Mouse (Mus musculus) hindbrain, postnatal 0 days (tissue): ENCODE results near the gene Rpl27. TPM values are rescaled to one million over a fixed set of nuclear protein-coding genes. Genes with fewer than 3 reads are reported as not detected.
A peak's percentile ranks its signal among the peaks of the same experiment; 100 is the strongest.
"Not testable (repeated sequence)": the region's sequence is repeated elsewhere in the genome, so short reads cannot be mapped to it uniquely, and the experiment has no call there.

Experiments
- ATAC-seq: fragments of 200-750 bp; cut with Nextera tagmentation; 2 replicates; pipeline ENCODE4 v1.8.0; 2017; ENCODE audit warnings: mild to moderate bottlenecking, moderate TSS enrichment, moderate library complexity
- DNase-seq: peaks from one replicate; pipeline ENCODE4 v3.0.0-alpha.2; 2015; ENCODE audit warnings: low spot score
- H3K27ac ChIP-seq: fragments of 300-500 bp; sonication (generic); 2 replicates; pipeline ENCODE4 v1.5.1; 2014; ENCODE audit warnings: mild to moderate bottlenecking
- H3K27me3 ChIP-seq: fragments of 300-500 bp; sonication (generic); 2 replicates; pipeline ENCODE4 v1.6.1; 2014; ENCODE audit warnings: low read length, mixed read lengths; ENCODE audit not compliant: insufficient read depth
- H3K36me3 ChIP-seq: fragments of 300-500 bp; sonication (generic); 2 replicates; pipeline ENCODE4 v1.6.1; 2014; ENCODE audit warnings: low read length, mixed read lengths; ENCODE audit not compliant: insufficient read depth
- H3K4me1 ChIP-seq: fragments of 300-500 bp; sonication (generic); 2 replicates; pipeline ENCODE4 v1.6.1; 2014; ENCODE audit warnings: antibody characterized with exemption, low read length, mixed read lengths; ENCODE audit not compliant: insufficient read depth
- H3K4me2 ChIP-seq: fragments of 300-500 bp; sonication (generic); 2 replicates; pipeline ENCODE4 v1.6.1; 2014; ENCODE audit warnings: low read depth, mild to moderate bottlenecking, low read length, moderate library complexity, mixed read lengths
- H3K4me3 ChIP-seq: fragments of 300-500 bp; sonication (generic); 2 replicates; pipeline ENCODE4 v1.5.1; 2014; ENCODE audit warnings: low read length
- H3K9ac ChIP-seq: fragments of 300-500 bp; sonication (generic); replicated peaks from 2 replicates; pipeline ENCODE4 v1.6.1; 2014; ENCODE audit warnings: mild to moderate bottlenecking, low read length, moderate library complexity, mixed read lengths
- H3K9me3 ChIP-seq: fragments of 300-500 bp; sonication (generic); 2 replicates; pipeline ENCODE4 v1.6.1; 2016; ENCODE audit warnings: low read length, mixed read lengths
- CTCF ChIP-seq: IDR thresholded peaks from 2 replicates; pipeline ENCODE4 v1.5.1; 2016; ENCODE audit warnings: antibody characterized with exemption, control low read depth, low read depth
- WGBS: fragments of 180-500 bp; shearing (Covaris S2); extraction: QIAGEN DNeasy Blood & Tissue Kit; methylation state at CpG from one replicate; pipeline ENCODE4 v1.1.7; 2014; 5-methylcytosine and 5-hydroxymethylcytosine counted together
- polyA plus RNA-seq: library from polyadenylated mRNA; unstranded; fragments of >200 nt; fragmentation: Nextera tagmentation; extraction: Ambion mirVana; gene quantifications from 2 replicates; pipeline ENCODE4 v1.2.1, GENCODE M21; 2015
- total RNA-seq: library from RNA; depleted of rRNA; stranded (reverse); fragments of >200 nt; gene quantifications from 2 replicates; pipeline ENCODE4 v1.2.3, GENCODE M21; 2014

Gene Rpl27
- total and polyA plus RNA-seq, 2 experiments from 2014 or later = 276 to 535 TPM

DNA sequence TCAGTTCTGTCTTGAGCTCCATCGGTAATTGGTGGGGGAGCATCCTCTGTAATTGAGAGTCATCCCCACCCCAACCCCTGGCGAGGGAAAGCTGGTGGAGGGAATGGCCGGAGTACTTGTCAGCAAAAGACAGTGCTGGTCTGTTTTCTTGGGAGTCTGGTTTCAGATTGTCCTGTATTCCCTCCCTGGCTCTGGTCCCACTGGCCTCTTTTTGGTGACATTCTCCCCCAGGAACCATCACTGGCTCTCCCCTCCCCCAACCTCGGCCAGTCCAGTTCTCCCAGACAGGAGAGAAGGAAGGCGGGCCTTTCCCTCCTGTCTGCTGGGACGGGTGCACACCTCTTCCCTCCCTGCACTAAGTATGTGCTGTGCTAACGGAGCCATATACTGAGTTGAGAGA, 30.2 kb downstream of the Rpl27 start:
- Histone ChIP-seq H3K36me3 (no peaks in the 10 kb centered on the region), H3K4me2 (no peak overlapping the region), H3K9ac (no peak overlapping the region), H3K4me1 (peaks cover 7% of the 10 kb centered on the region), H3K9me3 (no peaks in the 10 kb centered on the region), H3K27ac (peak overlapping the region; percentile 55; the same call in 1 of the 2 replicates), H3K4me3 (no peak overlapping the region), H3K27me3 (no peaks in the 10 kb centered on the region)
- DNase-seq (peak; percentile 58), ATAC-seq (peak; percentile 22; the same call in 1 of the 2 replicates)
- WGBS = 43% methylated on average over 7 of the region's 7 CpGs
- TF ChIP-seq CTCF = no peak

DNA sequence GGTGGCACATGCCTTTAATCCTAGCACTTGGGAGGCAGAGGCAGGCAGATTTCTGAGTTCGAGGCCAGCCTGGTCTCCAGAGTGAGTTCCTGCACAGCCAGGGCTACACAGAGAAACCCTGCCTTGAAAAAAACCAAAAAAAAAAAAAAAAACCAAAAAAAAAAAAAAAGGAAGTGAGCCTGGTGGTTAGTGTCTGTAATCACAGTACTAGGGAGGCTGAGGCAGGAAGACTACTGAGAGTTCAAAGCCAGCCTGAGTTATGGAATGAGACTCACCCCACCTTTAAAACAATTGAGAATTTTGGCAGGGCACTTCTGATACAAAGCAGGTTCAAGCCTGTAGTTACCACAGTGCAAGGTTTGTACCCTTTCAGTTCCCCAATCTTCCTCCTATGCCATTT, 31.6 kb downstream of the Rpl27 start:
- not testable (repeated sequence) for ATAC-seq, H3K27ac ChIP-seq, H3K4me3 ChIP-seq, H3K9ac ChIP-seq, H3K9me3 ChIP-seq, H3K27me3 ChIP-seq, H3K36me3 ChIP-seq, DNase-seq, H3K4me2 ChIP-seq, H3K4me1 ChIP-seq
- 96% methylated on average over 1 of the region's 1 CpGs for WGBS

DNA sequence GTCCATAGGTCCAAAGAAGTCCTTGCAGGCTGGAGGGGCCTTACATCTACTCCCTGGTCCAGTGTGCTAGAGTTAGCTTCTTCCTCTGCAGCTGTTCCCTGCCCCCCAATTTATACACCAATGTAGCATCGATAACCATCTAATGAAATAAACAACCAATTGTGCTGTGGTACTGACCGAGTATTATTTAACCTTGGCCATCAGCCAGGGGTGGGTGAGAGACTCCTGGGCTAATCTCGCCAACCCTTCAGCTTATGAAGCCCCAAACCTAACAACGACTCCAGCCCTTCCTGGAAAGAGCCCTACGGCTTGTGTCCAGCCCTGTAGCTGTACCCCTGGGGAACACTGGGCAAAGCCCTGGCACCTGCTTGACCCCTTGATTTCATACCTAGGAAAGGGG, 32.2 kb downstream of the Rpl27 start:
- H3K27me3 ChIP-seq = no peaks in the 10 kb centered on the region
- no peak overlapping the region for H3K4me2 ChIP-seq
- ATAC-seq (no peak), DNase-seq (no peak)
- TF ChIP-seq CTCF = no peak
- H3K4me3 ChIP-seq = no peak overlapping the region
- H3K36me3 ChIP-seq = no peaks in the 10 kb centered on the region
- no peak overlapping the region for H3K27ac ChIP-seq
- peaks cover 11% of the 10 kb centered on the region for H3K4me1 ChIP-seq
- 37% methylated on average over 5 of the region's 5 CpGs for WGBS
- no peak overlapping the region for H3K9ac ChIP-seq
- no peaks in the 10 kb centered on the region for H3K9me3 ChIP-seq

DNA sequence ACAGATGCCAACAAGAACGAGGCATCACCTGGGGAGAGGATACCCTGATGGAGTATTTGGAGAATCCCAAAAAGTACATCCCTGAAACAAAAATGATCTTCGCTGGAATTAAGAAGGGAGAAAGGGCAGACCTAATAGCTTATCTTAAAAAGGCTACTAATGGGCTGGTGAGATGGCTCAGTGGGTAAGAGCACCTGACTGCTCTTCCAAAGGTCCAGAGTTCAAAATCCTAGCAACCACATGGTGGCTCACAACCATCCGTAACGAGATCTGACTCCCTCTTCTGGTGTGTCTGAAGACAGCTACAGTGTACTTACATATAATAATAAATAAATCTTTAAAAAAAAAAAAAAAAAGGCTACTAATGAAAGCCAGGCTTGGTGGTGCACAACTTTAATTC, 34.3 kb downstream of the Rpl27 start:
- H3K36me3 ChIP-seq, H3K4me3 ChIP-seq, H3K9me3 ChIP-seq, ATAC-seq, H3K4me2 ChIP-seq, H3K27ac ChIP-seq, H3K9ac ChIP-seq, H3K27me3 ChIP-seq, DNase-seq: not testable (repeated sequence)
- H3K4me1 ChIP-seq = peaks cover 12% of the 10 kb centered on the region
- WGBS = 82% methylated on average over 4 of the region's 4 CpGs

DNA sequence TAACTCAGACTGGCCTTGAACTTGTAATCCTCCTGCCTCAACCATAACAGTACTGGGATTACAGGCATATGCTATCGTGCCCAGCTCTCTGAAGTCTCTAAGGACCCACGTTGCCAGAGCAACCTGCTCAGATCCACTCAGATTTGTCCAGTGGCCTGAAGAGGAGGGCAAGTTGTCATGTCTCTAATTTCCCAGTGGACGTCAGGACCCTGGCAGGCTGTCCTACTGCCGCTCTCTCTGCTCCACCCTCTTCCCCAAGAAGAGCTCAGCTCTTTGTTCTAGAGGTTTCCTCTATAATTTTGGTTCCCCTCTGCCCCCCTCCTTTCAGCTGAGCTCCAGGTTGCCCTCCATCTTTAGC, 35.1 kb downstream of the Rpl27 start:
- Histone ChIP-seq H3K27ac (peak overlapping the region; percentile 86), H3K27me3 (no peaks in the 10 kb centered on the region), H3K36me3 (no peaks in the 10 kb centered on the region), H3K4me2 (peak overlapping the region; percentile 18; the same call in 1 of the 2 replicates), H3K9ac (no peak overlapping the region), H3K4me3 (no peak overlapping the region), H3K9me3 (no peaks in the 10 kb centered on the region), H3K4me1 (peaks cover 12% of the 10 kb centered on the region)
- WGBS = 8% methylated on average over 4 of the region's 4 CpGs
- DNase-seq (peak; percentile 87), ATAC-seq (peak; percentile 88)
- no peak for TF ChIP-seq CTCF

DNA sequence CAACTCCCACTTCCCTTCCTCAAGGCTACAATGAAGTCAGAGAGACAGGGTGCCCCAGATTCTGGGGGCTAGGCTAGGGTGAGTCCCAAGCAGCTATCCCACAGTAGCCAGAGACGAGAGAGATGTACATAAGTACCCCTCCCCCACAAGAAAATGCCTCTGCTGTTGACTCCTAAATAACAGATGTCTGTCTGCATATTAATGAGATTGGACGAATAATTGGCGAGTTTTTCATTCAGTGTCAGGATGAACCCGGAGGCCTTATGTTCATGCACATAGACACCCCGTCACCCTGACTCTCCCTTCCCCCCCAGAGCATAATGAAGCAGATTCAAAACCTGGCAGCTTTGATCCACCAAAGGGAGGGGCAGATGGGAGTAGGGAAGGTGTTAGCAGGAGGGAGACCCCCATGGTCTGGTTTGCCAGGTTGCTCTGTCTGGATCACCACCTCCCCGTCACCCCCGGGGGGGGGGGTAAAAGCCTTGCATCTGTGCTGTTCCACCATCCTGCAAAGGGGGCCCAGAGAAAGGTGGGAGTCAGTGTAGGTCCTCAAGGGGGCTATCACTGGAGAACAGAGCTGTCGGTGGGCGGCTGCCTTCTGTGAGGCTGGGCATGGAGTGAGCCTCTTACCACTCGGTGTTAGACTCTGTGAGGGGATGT, 35.6 kb downstream of the Rpl27 start:
- DNase-seq (peak; percentile 84), ATAC-seq (peak; percentile 82)
- Histone ChIP-seq H3K36me3 (no peaks in the 10 kb centered on the region), H3K4me3 (no peak overlapping the region), H3K9ac (no peak overlapping the region), H3K27me3 (no peaks in the 10 kb centered on the region), H3K27ac (peak overlapping the region; percentile 86), H3K9me3 (no peaks in the 10 kb centered on the region), H3K4me1 (peaks cover 12% of the 10 kb centered on the region), H3K4me2 (peak overlapping the region; percentile 18; the same call in 1 of the 2 replicates)
- TF ChIP-seq CTCF = peak; percentile 1; the same call in 1 of the 2 replicates
- WGBS = 13% methylated on average over 10 of the region's 10 CpGs

DNA sequence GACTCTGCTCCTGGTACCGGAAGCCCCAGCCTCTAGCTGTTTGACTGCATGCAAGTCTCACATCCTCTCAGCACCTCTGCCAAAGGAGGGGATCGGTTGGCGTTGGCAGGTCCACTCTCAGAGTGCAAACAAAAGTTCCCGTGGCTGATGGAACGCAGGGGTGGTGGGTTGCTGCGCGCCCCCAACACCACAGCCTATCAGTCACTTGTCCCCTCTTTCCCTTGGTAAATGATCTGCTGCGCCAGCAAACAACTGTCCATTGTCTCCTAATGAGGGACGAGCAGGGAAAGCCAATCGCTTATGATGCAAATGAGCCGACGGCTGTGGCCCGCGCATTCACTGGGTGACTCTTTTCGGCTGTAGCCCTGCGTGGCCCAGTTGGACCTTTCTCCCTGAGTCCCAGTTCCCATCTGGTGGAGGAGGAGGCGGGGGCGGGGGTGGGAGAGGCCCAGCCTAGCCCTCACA, 37.1 kb downstream of the Rpl27 start:
- H3K9me3 ChIP-seq = no peaks in the 10 kb centered on the region
- H3K36me3 ChIP-seq = no peaks in the 10 kb centered on the region
- H3K4me3 ChIP-seq = peak overlapping the region; percentile 7; the same call in 1 of the 2 replicates
- H3K4me1 ChIP-seq = peaks cover 12% of the 10 kb centered on the region
- DNase-seq = peak; percentile 66
- peak overlapping the region; percentile 30; the same call in 1 of the 2 replicates for H3K9ac ChIP-seq
- peak; percentile 38 for ATAC-seq
- H3K27me3 ChIP-seq = no peaks in the 10 kb centered on the region
- no peak for TF ChIP-seq CTCF
- H3K27ac ChIP-seq = peak overlapping the region; percentile 86
- peak overlapping the region; percentile 46 for H3K4me2 ChIP-seq
- 6% methylated on average over 18 of the region's 18 CpGs for WGBS
